Mouse (Mus musculus) kidney, adult 2 months (tissue): ENCODE measurements around the gene Oprm1. TPM values are rescaled to one million over a fixed set of nuclear protein-coding genes. Genes with fewer than 3 reads are reported as not detected.
A peak's percentile ranks its signal among the peaks of the same experiment; 100 is the strongest.

Source experiments
- DNase-seq: peaks from one replicate; pipeline ENCODE4 v3.0.0; 2021
- H3K27ac ChIP-seq: fragments of 200-500 bp; 2 replicates; pipeline ENCODE4 v1.5.1; 2012; ENCODE audit warnings: low read depth, low read length, control low read depth, inconsistent platforms; ENCODE audit not compliant: insufficient read depth
- H3K27me3 ChIP-seq: fragments of 200-500 bp; replicated peaks from 2 replicates; pipeline ENCODE4 v1.6.1; 2012; ENCODE audit warnings: mild to moderate bottlenecking, moderate library complexity, low read length, inconsistent platforms; ENCODE audit not compliant: control insufficient read depth, insufficient read depth
- H3K36me3 ChIP-seq: fragments of 200-500 bp; 2 replicates; pipeline ENCODE4 v1.6.1; 2012; ENCODE audit warnings: mild to moderate bottlenecking, moderate library complexity, low read length, inconsistent platforms; ENCODE audit not compliant: control insufficient read depth, insufficient read depth
- H3K4me1 ChIP-seq: fragments of 200-500 bp; 2 replicates; pipeline ENCODE4 v1.6.1; 2011; ENCODE audit warnings: low read length; ENCODE audit not compliant: control insufficient read depth, insufficient read depth
- H3K4me3 ChIP-seq: fragments of 200-500 bp; 2 replicates; pipeline ENCODE4 v1.5.1; 2011; ENCODE audit warnings: mild to moderate bottlenecking, low read depth, low read length, control low read depth; ENCODE audit not compliant: insufficient read depth
- CTCF ChIP-seq: fragments of 200-500 bp; conservative IDR thresholded peaks from 2 replicates; pipeline ENCODE4 v1.5.1; 2011; ENCODE audit warnings: low read depth, mild to moderate bottlenecking, control low read depth, low read length, moderate library complexity, mixed read lengths; ENCODE audit not compliant: insufficient read depth, insufficient read length
- POLR2A ChIP-seq: fragments of 200-500 bp; IDR thresholded peaks from one replicate; pipeline ENCODE4 v1.6.1; 2011; ENCODE audit warnings: low read depth, low read length, control low read depth
- WGBS: fragments of 180-500 bp; shearing (Covaris S2); methylation state at CpG from one replicate; pipeline ENCODE4 v1.1.7; 2018; 5-methylcytosine and 5-hydroxymethylcytosine counted together
- polyA plus RNA-seq: library from polyadenylated mRNA; depleted of rRNA; stranded (reverse); fragments of >200 nt; gene quantifications from 2 replicates; pipeline ENCODE4 v1.2.3, GENCODE M21; 2012

The Oprm1 gene
- polyA plus RNA-seq, 1 experiment, result not detected

GRCm38 (mm10) chr10:7041032-7041431, 282.7 kb downstream of the Oprm1 start:
- no peak for TF ChIP-seq POLR2A
- TF ChIP-seq CTCF, result no peak
- no peaks in the 10 kb centered on the region for H3K36me3 ChIP-seq
- no peaks in the 10 kb centered on the region; the same call in 1 of the 2 replicates for H3K4me1 ChIP-seq
- no peak overlapping the region for H3K27ac ChIP-seq
- DNase-seq, result no peak
- H3K27me3 ChIP-seq, result no peaks in the 10 kb centered on the region
- H3K4me3 ChIP-seq, result no peak overlapping the region

- no peaks in the 10 kb centered on the region for H3K4me1 ChIP-seq
- 71% methylated on average over 5 of the region's 5 CpGs for WGBS
- DNase-seq, result no peak
- no peak overlapping the region for H3K27ac ChIP-seq
- no peaks in the 10 kb centered on the region for H3K36me3 ChIP-seq
- no peak for TF ChIP-seq CTCF
- no peak for TF ChIP-seq POLR2A
- H3K4me3 ChIP-seq, result no peak overlapping the region
- no peaks in the 10 kb centered on the region for H3K27me3 ChIP-seq
Observed at GRCm38 (mm10) chr10:7043896-7044295, 285.6 kb downstream of the Oprm1 start.

GRCm38 (mm10) chr10:7047288-7047918, 289.1 kb downstream of the Oprm1 start:
- peak; percentile 67 for DNase-seq
- H3K36me3 ChIP-seq, result no peaks in the 10 kb centered on the region
- no peak overlapping the region for H3K4me3 ChIP-seq
- H3K27ac ChIP-seq, result 0 out of 2 replicates have a peak overlapping the region, but pooled peaks have one; percentile 16
- H3K27me3 ChIP-seq, result no peaks in the 10 kb centered on the region
- no peak for TF ChIP-seq POLR2A
- WGBS, result 21% methylated on average over 10 of the region's 10 CpGs
- H3K4me1 ChIP-seq, result no peaks in the 10 kb centered on the region

- TF ChIP-seq POLR2A, result no peak
- TF ChIP-seq CTCF, result no peak
- Histone ChIP-seq H3K4me3 (no peak overlapping the region), H3K27me3 (no peaks in the 10 kb centered on the region), H3K27ac (no peak overlapping the region), H3K4me1 (no peaks in the 10 kb centered on the region), H3K36me3 (no peaks in the 10 kb centered on the region)
- 49% methylated on average over 2 of the region's 2 CpGs for WGBS
- no peak for DNase-seq
Observed at GRCm38 (mm10) chr10:7047919-7048291, 289.6 kb downstream of the Oprm1 start.

GRCm38 (mm10) chr10:7049901-7050300, 291.6 kb downstream of the Oprm1 start:
- Histone ChIP-seq H3K27ac (no peak overlapping the region), H3K36me3 (no peaks in the 10 kb centered on the region), H3K4me1 (peaks cover 5% of the 10 kb centered on the region; the same call in 1 of the 2 replicates), H3K27me3 (no peaks in the 10 kb centered on the region), H3K4me3 (no peak overlapping the region)
- no peak for DNase-seq
- TF ChIP-seq CTCF (no peak), POLR2A (no peak)
- WGBS, result 78% methylated on average over 3 of the region's 3 CpGs

GRCm38 (mm10) chr10:7052315-7053017, 294.2 kb downstream of the Oprm1 start, which contains the start of gene Ipcef1:
Gene Ipcef1, minus strand, starts transcription at chr10:7052478.
- DNase-seq, result peak; percentile 33
- no peak for TF ChIP-seq CTCF
- no peak for TF ChIP-seq POLR2A
- Histone ChIP-seq H3K27ac (peak within 1 kb of the TSS; percentile 88), H3K36me3 (no peaks in the 10 kb centered on the region), H3K4me1 (peaks cover 7% of the 10 kb centered on the region; the same call in 1 of the 2 replicates), H3K27me3 (no peaks in the 10 kb centered on the region), H3K4me3 (0 out of 2 replicates have a peak within 1 kb of the TSS, but pooled peaks have one; percentile 10)
- 31% methylated on average over 12 of the region's 12 CpGs for WGBS

GRCm38 (mm10) chr10:7054560-7055205, 296.4 kb downstream of the Oprm1 start:
- H3K4me3 ChIP-seq, result peak overlapping the region; percentile 57
- H3K4me1 ChIP-seq, result peaks cover 7% of the 10 kb centered on the region; the same call in 1 of the 2 replicates
- peak overlapping the region; percentile 99 for H3K27ac ChIP-seq
- no peaks in the 10 kb centered on the region for H3K27me3 ChIP-seq
- TF ChIP-seq CTCF, result no peak
- no peak for TF ChIP-seq POLR2A
- H3K36me3 ChIP-seq, result no peaks in the 10 kb centered on the region
- DNase-seq, result peak; percentile 79
- 53% methylated on average over 6 of the region's 6 CpGs for WGBS
